Mouse (Mus musculus) brown adipose tissue, adult 24 weeks (tissue): ENCODE results near the gene Figla. TPM values are rescaled to one million over a fixed set of nuclear protein-coding genes. Genes with fewer than 3 reads are reported as not detected.

Experiments
- H3K27ac ChIP-seq: fragments of 200-500 bp; replicated peaks from 2 replicates; pipeline ENCODE4 v1.5.1; 2012; ENCODE audit warnings: low read depth, mild to moderate bottlenecking, low read length
- H3K4me1 ChIP-seq: fragments of 200-500 bp; 2 replicates; pipeline ENCODE4 v1.6.1; 2012; ENCODE audit warnings: low read length, mixed read lengths; ENCODE audit not compliant: control insufficient read depth, insufficient read depth, insufficient read length
- H3K4me3 ChIP-seq: fragments of 200-500 bp; 2 replicates; pipeline ENCODE4 v1.5.1; 2012; ENCODE audit warnings: low read depth, mild to moderate bottlenecking, low read length, moderate library complexity; ENCODE audit not compliant: insufficient read depth
- polyA plus RNA-seq: library from polyadenylated mRNA; stranded (reverse); fragments of >200 nt; gene quantifications from 2 replicates; pipeline ENCODE4 v1.2.4, GENCODE M21; 2012; ENCODE audit not compliant: missing spikeins, insufficient read depth, insufficient read length

Gene Figla
- polyA plus RNA-seq, 1 experiment, result not detected

DNA sequence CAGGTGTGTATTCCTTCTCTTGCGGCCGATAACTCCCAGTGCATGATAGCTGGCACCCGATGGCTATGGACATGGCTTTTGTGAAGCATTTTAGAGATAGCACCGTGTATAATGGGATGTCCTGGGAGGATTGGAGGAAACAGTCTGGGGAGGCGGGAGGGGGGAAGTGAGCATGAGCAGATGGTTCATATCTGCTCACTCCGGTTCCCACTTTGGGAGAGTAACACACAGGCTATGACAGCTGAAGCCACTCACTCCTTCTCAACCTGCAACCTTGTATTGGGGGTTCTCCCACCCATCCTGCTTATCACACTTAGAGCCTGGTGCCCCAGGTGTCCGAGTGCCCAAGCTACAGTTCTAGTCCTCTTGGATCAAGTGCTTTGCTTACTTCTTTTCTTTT lies 54.3 kb downstream of the Figla start:
- H3K27ac ChIP-seq, result no peak overlapping the region

More for the DNA sequence above, 54.3 kb downstream of the Figla start:
- H3K4me1 ChIP-seq, result no peaks in the 10 kb centered on the region
- H3K4me3 ChIP-seq, result no peak overlapping the region

Other genes with a start within 250 kb of the Figla start
- gene Nat8f6, start 195.2 kb upstream of the Figla start, polyA plus RNA-seq, result not detected in 2 replicates
- gene Nat8f5, start 195.2 kb upstream of the Figla start, polyA plus RNA-seq, result not detected in 2 replicates
- not detected in 2 replicates for gene Nat8, start 184.1 kb upstream of the Figla start, polyA plus RNA-seq
- gene Nat8f2, start 147.0 kb upstream of the Figla start, polyA plus RNA-seq, result not detected in 2 replicates
- 0.55 and 0.75 TPM in 2 replicates for gene Nat8f4, start 111.3 kb upstream of the Figla start, polyA plus RNA-seq
- gene Tprkb, start 104.3 kb upstream of the Figla start, polyA plus RNA-seq, result 10.1 and 19.7 TPM in 2 replicates
- 11.6 and 12.2 TPM in 2 replicates for gene Nat8f1, start 100.5 kb upstream of the Figla start, polyA plus RNA-seq
- gene Dusp11, start 54.5 kb upstream of the Figla start, polyA plus RNA-seq, result 31.9 and 39.0 TPM in 2 replicates
- not detected in 2 replicates for gene Add2, start 12.5 kb downstream of the Figla start, polyA plus RNA-seq
- 0.25 and 0.44 TPM in 2 replicates for gene Tgfa, start 179.1 kb downstream of the Figla start, polyA plus RNA-seq